ENCODE assay signal across 8 mouse cellular contexts in genomic region chr19:24555466-24555903, GRCm38 (mm10). TPM values are rescaled to one million over a fixed set of nuclear protein-coding genes. Genes with fewer than 3 reads are reported as not detected.
DNase-seq lines count a peak whose midpoint lies in the region; ATAC-seq and TF ChIP-seq lines count a peak whose summit lies in the region.

TSS of gene Pip5k1b (minus strand) at chr19:24555872.

- WGBS in embryonic facial prominence, embryonic 11.5 days: under 1% methylated on average over 35 of the region's 39 CpGs
- 1% methylated on average over 35 of the region's 39 CpGs for WGBS in heart, adult 2 months
- 1% methylated on average over 39 of the region's 39 CpGs for WGBS in kidney, adult 2 months
- WGBS in limb, embryonic 15.5 days: under 1% methylated on average over 33 of the region's 39 CpGs
- WGBS in midbrain, postnatal 0 days: 1% methylated on average over 18 of the region's 39 CpGs
- under 1% methylated on average over 39 of the region's 39 CpGs for WGBS in stomach, embryonic 15.5 days

- DNase-seq in 3134 (ENCODE audit: extremely low read depth, insufficient read length, low spot score): peak; percentile 6
- peak; percentile 78 for DNase-seq in adrenal gland, postnatal 14 days
- DNase-seq in embryonic facial prominence, embryonic 11.5 days (ENCODE audit: low spot score): peak; percentile 61
- DNase-seq in heart, adult 2 months: peak; percentile 57 to 66
- peak; percentile 45 for DNase-seq in kidney, adult 2 months
- peak; percentile 12 for DNase-seq in midbrain, postnatal 0 days (ENCODE audit: low spot score)

- H3K79me2 ChIP-seq in heart, adult 2 months (replicated peaks; ENCODE audit: control insufficient read depth, insufficient read depth, low read length): no peaks in the 10 kb centered on the region

- H3K4me3 ChIP-seq in embryonic facial prominence, embryonic 11.5 days (ENCODE audit: low read depth, low read length): peak within 1 kb of the TSS; percentile 77
- peak within 1 kb of the TSS; percentile 68 for H3K4me3 ChIP-seq in heart, adult 2 months
- peak within 1 kb of the TSS; percentile 81 for H3K4me3 ChIP-seq in kidney, adult 2 months (ENCODE audit: insufficient read depth, low read depth, low read length)
- peak within 1 kb of the TSS; percentile 77 for H3K4me3 ChIP-seq in limb, embryonic 15.5 days
- H3K4me3 ChIP-seq in midbrain, postnatal 0 days (ENCODE audit: low read depth, low read length): peak within 1 kb of the TSS; percentile 89
- peak within 1 kb of the TSS; percentile 82 for H3K4me3 ChIP-seq in stomach, embryonic 15.5 days (replicated peaks)

- no peak within 1 kb of the TSS for H3K27ac ChIP-seq in embryonic facial prominence, embryonic 11.5 days (replicated peaks; ENCODE audit: low read depth, low read length)
- H3K27ac ChIP-seq in heart, adult 2 months: peak within 1 kb of the TSS; percentile 74
- H3K27ac ChIP-seq in kidney, adult 2 months (ENCODE audit: insufficient read depth, low read depth, low read length): no peak within 1 kb of the TSS
- H3K27ac ChIP-seq in limb, embryonic 15.5 days: no peak within 1 kb of the TSS
- 0 out of 2 replicates have a peak within 1 kb of the TSS, but pooled peaks have one; percentile 7 for H3K27ac ChIP-seq in midbrain, postnatal 0 days (ENCODE audit: low read depth, low read length)
- H3K27ac ChIP-seq in stomach, embryonic 15.5 days: peak within 1 kb of the TSS; percentile 44; the same call in 1 of the 2 replicates

- no peak for TF ChIP-seq EP300 in heart, adult 2 months (IDR thresholded peaks at IDR 0.05; ENCODE audit: insufficient read depth, low read depth, low read length)

- peak; percentile 46 for TF ChIP-seq CTCF in heart, adult 2 months (IDR thresholded peaks at IDR 0.05)
- TF ChIP-seq CTCF in kidney, adult 2 months (conservative IDR thresholded peaks at IDR 0.05; ENCODE audit: insufficient read depth, insufficient read length, low read depth, low read length): no peak
- TF ChIP-seq CTCF in midbrain, postnatal 0 days (IDR thresholded peaks at IDR 0.05): peak; percentile 27; the same call in 1 of the 2 replicates

- peaks cover 4% of the 10 kb centered on the region for H3K4me1 ChIP-seq in embryonic facial prominence, embryonic 11.5 days (ENCODE audit: control insufficient read depth, insufficient read depth, low read length)
- peaks cover 2% of the 10 kb centered on the region for H3K4me1 ChIP-seq in heart, adult 2 months (ENCODE audit: control insufficient read depth, insufficient read depth, low read length)
- H3K4me1 ChIP-seq in kidney, adult 2 months (ENCODE audit: control insufficient read depth, insufficient read depth, low read length): no peaks in the 10 kb centered on the region; the same call in 1 of the 2 replicates
- H3K4me1 ChIP-seq in limb, embryonic 15.5 days: peaks cover 26% of the 10 kb centered on the region
- H3K4me1 ChIP-seq in midbrain, postnatal 0 days (ENCODE audit: insufficient read depth, low read length): 0 out of 2 replicates have a peak, but pooled peaks cover 5% of the 10 kb centered on the region
- peaks cover 17% of the 10 kb centered on the region for H3K4me1 ChIP-seq in stomach, embryonic 15.5 days

- intact Hi-C loops in heart, adult 2 months (cut with DNase I): loop anchor here (5.0 kb wide), 1 partner anchor 98 kb away; no protein-coding TSS in a partner anchor

- ATAC-seq in embryonic facial prominence, embryonic 11.5 days (replicated peaks; ENCODE audit: insufficient number of reproducible peaks, low FRiP score, low TSS enrichment, low read depth): peak; percentile 35; the same call in 1 of the 2 replicates
- ATAC-seq in limb, embryonic 15.5 days (ENCODE audit: insufficient number of reproducible peaks, low FRiP score, low TSS enrichment, low read depth): peak; percentile 36; the same call in 1 of the 2 replicates
- ATAC-seq in midbrain, postnatal 0 days (ENCODE audit: low FRiP score): peak; percentile 44; the same call in 1 of the 2 replicates
- peak; percentile 40 for ATAC-seq in stomach, embryonic 15.5 days (ENCODE audit: insufficient read depth, low FRiP score, low read depth)

- no peaks in the 10 kb centered on the region for H3K9me3 ChIP-seq in embryonic facial prominence, embryonic 11.5 days (replicated peaks; ENCODE audit: control insufficient read depth, low read length)
- no peaks in the 10 kb centered on the region for H3K9me3 ChIP-seq in limb, embryonic 15.5 days
- H3K9me3 ChIP-seq in midbrain, postnatal 0 days (ENCODE audit: low read length): no peaks in the 10 kb centered on the region
- no peaks in the 10 kb centered on the region for H3K9me3 ChIP-seq in stomach, embryonic 15.5 days

- peak within 1 kb of the TSS; percentile 75 for H3K9ac ChIP-seq in embryonic facial prominence, embryonic 11.5 days (replicated peaks; ENCODE audit: low read length)
- peak within 1 kb of the TSS; percentile 91 for H3K9ac ChIP-seq in heart, adult 2 months (ENCODE audit: low read depth, low read length)
- H3K9ac ChIP-seq in limb, embryonic 15.5 days: peak within 1 kb of the TSS; percentile 42
- H3K9ac ChIP-seq in midbrain, postnatal 0 days (replicated peaks; ENCODE audit: low read length, poor library complexity, severe bottlenecking): peak within 1 kb of the TSS; percentile 74
- H3K9ac ChIP-seq in stomach, embryonic 15.5 days: peak within 1 kb of the TSS; percentile 56

- peaks cover 9% of the 10 kb centered on the region for H3K27me3 ChIP-seq in embryonic facial prominence, embryonic 11.5 days (ENCODE audit: control insufficient read depth, insufficient read depth, low read length)
- peaks cover 3% of the 10 kb centered on the region; the same call in 1 of the 2 replicates for H3K27me3 ChIP-seq in heart, adult 2 months (ENCODE audit: control insufficient read depth, insufficient read depth, low read length)
- H3K27me3 ChIP-seq in kidney, adult 2 months (replicated peaks; ENCODE audit: control insufficient read depth, insufficient read depth, low read length): no peaks in the 10 kb centered on the region; the same call in 1 of the 2 replicates
- H3K27me3 ChIP-seq in limb, embryonic 15.5 days: peaks cover 49% of the 10 kb centered on the region
- no peaks in the 10 kb centered on the region for H3K27me3 ChIP-seq in midbrain, postnatal 0 days (ENCODE audit: insufficient read depth, low read length)
- 0 out of 2 replicates have a peak, but pooled peaks cover 8% of the 10 kb centered on the region for H3K27me3 ChIP-seq in stomach, embryonic 15.5 days (replicated peaks)

- no peak for TF ChIP-seq POLR2A in heart, adult 2 months (IDR thresholded peaks at IDR 0.05; ENCODE audit: insufficient read depth, low read depth, low read length)
- TF ChIP-seq POLR2A in kidney, adult 2 months (IDR thresholded peaks at IDR 0.05; ENCODE audit: low read depth, low read length): no peak

- H3K4me2 ChIP-seq in embryonic facial prominence, embryonic 11.5 days (ENCODE audit: low read depth, low read length): peak within 1 kb of the TSS; percentile 90
- H3K4me2 ChIP-seq in limb, embryonic 15.5 days: peak within 1 kb of the TSS; percentile 96
- peak within 1 kb of the TSS; percentile 65 for H3K4me2 ChIP-seq in midbrain, postnatal 0 days (ENCODE audit: low read depth, low read length, poor library complexity, severe bottlenecking)
- peak within 1 kb of the TSS; percentile 96 for H3K4me2 ChIP-seq in stomach, embryonic 15.5 days

- H3K36me3 ChIP-seq in embryonic facial prominence, embryonic 11.5 days (replicated peaks; ENCODE audit: control insufficient read depth, insufficient read depth, low read depth, low read length): no peaks in the 10 kb centered on the region
- no peaks in the 10 kb centered on the region for H3K36me3 ChIP-seq in heart, adult 2 months (ENCODE audit: control insufficient read depth, insufficient read depth, low read length)
- no peaks in the 10 kb centered on the region for H3K36me3 ChIP-seq in kidney, adult 2 months (ENCODE audit: control insufficient read depth, insufficient read depth, low read length)
- no peaks in the 10 kb centered on the region for H3K36me3 ChIP-seq in limb, embryonic 15.5 days
- H3K36me3 ChIP-seq in midbrain, postnatal 0 days (ENCODE audit: insufficient read depth, low read length): no peaks in the 10 kb centered on the region
- no peaks in the 10 kb centered on the region for H3K36me3 ChIP-seq in stomach, embryonic 15.5 days

RNA-seq across cellular contexts. Expression of gene Pip5k1b, which starts in this region (rescaled TPM):
- total RNA-seq in adrenal gland, postnatal 14 days (2021): 23.8 and 27.6 TPM in 2 replicates
- 1.6 and 2.1 TPM in 2 replicates for polyA plus RNA-seq in embryonic facial prominence, embryonic 11.5 days (2014; fragmentation: Nextera tagmentation; extraction: Ambion mirVana)
- total RNA-seq in heart, adult 2 months (2021): 10 to 100 TPM; 22.2 to 23.1 TPM
- 14.6 and 24.0 TPM in 2 replicates for polyA plus RNA-seq in heart, adult 2 months (2012; rRNA removed)
- polyA plus RNA-seq in kidney, adult 2 months (2012; rRNA removed): 3.7 and 4.0 TPM in 2 replicates
- 0.72 and 0.77 TPM in 2 replicates for polyA plus RNA-seq in limb, embryonic 15.5 days (2015; fragmentation: Nextera tagmentation; extraction: Ambion mirVana)
- total RNA-seq in midbrain, postnatal 0 days (2014; rRNA removed): 1.9 and 3.0 TPM in 2 replicates
- polyA plus RNA-seq in midbrain, postnatal 0 days (2015; fragmentation: Nextera tagmentation; extraction: Ambion mirVana): 0.80 and 0.86 TPM in 2 replicates
- 4.7 and 5.3 TPM in 2 replicates for polyA plus RNA-seq in stomach, embryonic 15.5 days (2015; fragmentation: Nextera tagmentation; extraction: Ambion mirVana)

Comparison
In these comparisons a context has a peak if more than half of its experiments do, and no peak if none do; other contexts are left out.
1. Peak in ATAC-seq, H3K4me3 ChIP-seq, H3K9ac ChIP-seq and H3K4me2 ChIP-seq in limb, embryonic 15.5 days; RNA of the gene not detected or under 1 TPM.
2. DNase-seq: peak in every context shown above with its lines; median percentile 78 in adrenal gland, postnatal 14 days; 62 in heart, adult 2 months; 61 in embryonic facial prominence, embryonic 11.5 days; 45 in kidney, adult 2 months; 12 in midbrain, postnatal 0 days; 6 in 3134.
3. H3K27ac ChIP-seq: peak in heart, adult 2 months (single experiment), midbrain, postnatal 0 days (single experiment) and stomach, embryonic 15.5 days (single experiment); none in embryonic facial prominence, embryonic 11.5 days (single experiment), kidney, adult 2 months (single experiment) and limb, embryonic 15.5 days (single experiment).
4. Peak in every context shown above with its lines, with median percentiles within 50 percentile points of each other: ATAC-seq, H3K4me2 ChIP-seq, H3K4me3 ChIP-seq and H3K9ac ChIP-seq.